1 mouse cellular context compared by ENCODE assay signal in genomic region chr11:115217439-115218410, GRCm38 (mm10).
TF ChIP-seq lines count a peak whose summit lies in the region.

No protein-coding gene starts in this region.

TF ChIP-seq in MEL, 35 proteins besides CTCF, POLR2A, EP300 and RAD21:
- TF ChIP-seq USF1 (IDR thresholded peaks at IDR 0.05; ENCODE audit: low read depth, low read length), result no peak
- TF ChIP-seq RCOR1 (IDR thresholded peaks at IDR 0.05; ENCODE audit: low read depth, low read length), result peak; percentile 61; the same call in 1 of the 2 replicates
- TF ChIP-seq GATA1 (IDR thresholded peaks at IDR 0.05; ENCODE audit: low read depth, low read length), result 0 out of 2 replicates have a peak, but pooled peaks have one; percentile 23
- peak; percentile 80 for TF ChIP-seq ETS1 (IDR thresholded peaks at IDR 0.05; ENCODE audit: low read depth, low read length)
- TF ChIP-seq TCF12 (IDR thresholded peaks at IDR 0.05; ENCODE audit: low read depth, low read length), result peak; percentile 7; the same call in 1 of the 2 replicates
- TF ChIP-seq BHLHE40 (IDR thresholded peaks at IDR 0.05; ENCODE audit: borderline replicate concordance, low read depth, low read length), result no peak
- 0 out of 2 replicates have a peak, but pooled peaks have one; percentile 30 for TF ChIP-seq MXI1 (IDR thresholded peaks at IDR 0.05; ENCODE audit: low read depth, low read length)
- no peak for TF ChIP-seq USF2 (IDR thresholded peaks at IDR 0.05; ENCODE audit: borderline replicate concordance in 1 of 2, insufficient read depth in 1 of 2, low read depth in 1 of 2, low read length in 2 of 2)
- TF ChIP-seq MAZ (IDR thresholded peaks at IDR 0.05; ENCODE audit: low read depth, low read length), result no peak
